Mouse (Mus musculus) cerebellum, adult 8-10 months (tissue): ENCODE results near the gene Vps8.

Experiments
- DNase-seq: peaks from one replicate; pipeline ENCODE4 v3.0.0; 2022

The Vps8 gene

DNA sequence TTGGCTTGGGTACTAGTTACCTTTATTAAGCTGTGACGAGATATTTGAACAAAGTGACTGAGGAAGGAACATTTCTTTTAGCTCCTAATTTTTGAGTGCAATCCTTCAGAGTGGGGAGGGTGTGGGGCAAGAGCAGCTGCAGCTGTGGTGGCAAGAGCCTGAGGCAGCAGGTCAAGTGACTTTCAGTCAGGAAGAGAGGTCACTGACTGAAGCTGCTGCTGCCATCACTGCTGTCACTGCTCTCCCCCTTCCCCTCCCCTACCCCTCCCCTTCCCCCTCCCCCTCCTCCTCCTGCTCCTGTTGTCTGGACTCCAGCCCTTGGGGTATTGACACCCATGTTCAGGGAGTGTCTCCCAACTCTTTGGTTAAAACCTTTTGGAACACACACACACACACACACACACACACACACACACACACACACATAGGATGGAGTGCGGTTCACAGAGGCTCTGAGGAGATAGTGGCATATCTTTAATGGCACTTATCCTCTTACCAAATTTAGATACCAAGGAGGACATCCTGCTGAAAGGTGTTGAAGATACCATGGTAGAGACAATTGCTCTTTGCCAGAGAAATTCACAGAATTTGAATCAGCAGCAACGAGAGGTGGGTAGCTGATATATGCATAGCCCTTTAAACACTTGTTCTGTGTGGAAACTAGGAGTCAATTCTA, 139.8 kb downstream of the Vps8 start:
- DNase-seq: no peak

DNA sequence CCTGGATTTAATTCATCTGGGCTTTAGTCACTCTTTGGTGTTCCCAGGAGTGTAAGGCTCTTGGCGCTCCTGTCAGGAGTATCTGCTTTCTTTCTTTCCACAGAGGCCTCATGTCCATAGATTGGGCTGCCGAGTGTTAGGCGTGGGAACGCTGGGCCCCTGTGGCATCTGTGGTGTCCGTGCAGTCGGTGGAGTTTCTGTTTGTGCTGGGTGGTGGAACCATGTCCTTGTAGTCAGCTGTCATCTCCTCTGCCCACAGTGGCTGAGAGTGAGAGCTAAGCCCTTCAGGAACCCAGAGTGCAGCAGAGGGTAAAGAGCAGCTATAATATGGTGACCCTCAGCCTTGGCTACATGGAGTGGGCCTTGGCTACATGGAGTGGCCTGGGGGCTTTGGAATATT, 140.4 kb downstream of the Vps8 start:
- DNase-seq: no peak

DNA sequence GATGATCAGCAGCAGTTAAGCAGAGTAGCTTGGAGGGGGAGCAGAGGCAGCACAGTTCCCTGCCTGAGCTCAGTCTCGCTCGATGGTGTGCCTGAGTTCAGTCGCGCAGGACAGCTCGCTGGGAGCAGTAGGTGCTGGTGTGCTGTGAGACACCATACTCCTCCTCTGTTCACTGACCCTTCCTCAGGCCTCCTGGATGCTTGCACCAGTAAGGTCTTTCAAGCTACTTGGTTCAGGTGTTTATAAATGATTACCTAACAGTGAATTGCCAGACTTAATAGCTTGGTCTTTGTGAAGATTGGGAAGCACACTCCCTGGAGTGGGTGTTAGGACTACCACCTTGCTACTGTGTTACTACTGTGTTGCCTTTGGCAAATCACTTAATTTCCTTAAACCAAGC, 144.2 kb downstream of the Vps8 start:
- no peak for DNase-seq

DNA sequence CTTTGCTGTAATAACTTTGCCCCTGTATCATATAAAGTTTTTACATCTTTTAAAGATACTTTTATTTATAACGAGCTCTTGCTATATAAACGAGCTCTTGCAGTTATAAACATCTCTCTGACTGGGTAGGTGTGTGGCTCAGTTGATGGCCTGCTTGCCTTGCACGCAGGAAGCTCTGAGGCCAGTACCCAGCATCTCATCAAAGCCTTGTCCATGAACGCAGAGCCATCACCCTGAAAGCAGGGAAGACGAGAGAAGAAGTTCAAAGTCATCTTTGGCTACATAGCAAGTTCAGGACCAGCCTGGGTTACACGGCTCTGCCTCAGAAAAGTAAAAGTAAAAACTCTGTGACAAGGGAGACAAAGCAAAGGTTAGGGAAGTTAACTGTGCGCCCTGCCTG, 147.0 kb downstream of the Vps8 start:
- no peak for DNase-seq

DNA sequence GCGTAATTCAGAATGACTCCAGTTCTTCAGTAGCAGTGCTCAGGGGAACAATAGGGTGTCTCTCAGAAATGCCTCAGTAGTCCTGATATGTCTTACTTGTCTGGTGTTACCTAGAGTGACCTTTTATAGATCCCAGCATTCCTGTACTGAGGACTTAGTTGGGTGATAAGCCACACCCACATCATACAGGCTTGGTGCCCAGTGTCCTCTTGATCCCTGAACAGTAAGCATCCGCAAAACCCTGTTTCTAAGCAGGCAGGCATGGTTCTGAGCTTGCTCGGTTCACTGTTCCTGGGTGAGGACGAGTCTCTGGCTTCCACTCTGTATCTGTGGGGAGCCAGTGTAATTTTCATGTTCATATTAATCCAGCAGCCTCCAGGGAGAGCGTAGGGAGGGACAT, 147.9 kb downstream of the Vps8 start:
- no peak for DNase-seq

DNA sequence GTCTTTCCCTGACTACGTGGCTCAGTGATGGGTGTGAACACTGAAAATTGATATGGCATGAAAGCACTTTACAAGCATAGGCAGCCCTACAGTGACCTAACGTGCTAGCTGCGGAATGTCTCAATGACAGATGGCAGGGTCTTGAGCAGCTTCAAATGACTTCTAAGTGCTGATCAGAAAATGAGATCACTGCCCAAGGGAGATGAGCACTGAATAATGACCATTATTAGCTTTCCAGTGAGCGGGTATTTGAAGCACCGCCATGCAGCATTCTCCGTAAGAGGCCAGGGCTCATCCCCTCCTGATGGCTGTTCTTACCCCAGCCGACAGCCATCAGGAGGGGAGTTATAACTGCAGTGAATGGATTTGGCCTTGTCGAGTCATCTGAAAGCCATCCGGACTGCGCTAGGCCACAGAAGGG, 153.1 kb downstream of the Vps8 start:
- DNase-seq: no peak

DNA sequence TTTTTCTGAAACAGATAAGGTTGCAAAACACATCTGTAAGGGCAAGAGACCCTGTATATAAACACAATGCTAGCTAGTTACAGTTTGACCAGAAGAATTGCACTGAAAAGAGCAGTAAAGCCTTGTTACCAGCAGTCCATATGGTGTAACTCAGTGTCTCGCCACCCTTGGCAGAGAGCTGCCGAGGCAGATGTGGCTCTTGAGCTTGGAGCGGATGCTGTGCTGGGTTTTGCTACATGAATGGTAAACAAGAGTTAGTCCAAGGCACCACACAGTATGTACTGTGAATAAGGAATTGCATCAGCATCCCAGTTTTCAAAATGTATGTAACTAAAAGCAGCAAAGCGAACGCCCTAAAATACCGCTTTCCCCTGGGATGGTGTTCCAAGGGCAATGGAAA, 166.2 kb downstream of the Vps8 start:
- no peak for DNase-seq

DNA sequence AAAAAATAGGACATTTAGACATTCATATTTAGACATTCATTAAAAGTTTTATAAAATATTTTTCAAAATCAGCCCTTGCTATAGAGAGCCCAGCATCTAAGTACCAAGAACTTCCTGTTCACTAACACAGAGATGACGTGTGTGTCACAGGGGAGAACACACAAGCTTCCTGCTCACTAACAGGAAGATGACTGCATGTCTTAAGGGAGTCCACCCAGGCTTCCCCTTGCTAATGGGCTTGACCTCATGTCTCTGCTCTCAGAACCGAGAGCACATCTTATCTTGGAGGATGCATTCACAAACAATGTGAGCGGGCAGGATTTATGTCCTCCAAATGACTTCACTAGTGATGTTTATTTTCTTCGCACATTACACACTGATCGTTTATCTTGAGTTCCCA, 167.9 kb downstream of the Vps8 start:
- no peak for DNase-seq

DNA sequence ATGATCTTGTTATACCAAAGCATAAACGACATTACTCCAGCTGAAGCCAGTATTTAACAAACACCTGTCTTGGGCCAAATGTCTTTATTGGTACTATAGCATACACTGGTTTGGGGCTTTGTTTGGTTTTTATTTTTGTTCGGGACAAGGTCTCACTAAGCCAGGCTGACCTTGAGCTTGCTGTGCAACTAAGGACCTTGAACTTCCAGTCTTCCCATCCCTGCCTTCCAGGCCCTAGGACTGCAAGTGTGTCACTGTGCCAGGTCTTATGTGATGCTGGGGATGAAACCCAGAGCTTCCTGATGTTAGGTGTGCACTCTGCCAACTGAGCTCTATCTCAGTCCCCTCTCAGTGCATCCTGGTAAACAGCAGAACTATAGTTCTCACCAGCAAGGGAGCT, 168.6 kb downstream of the Vps8 start:
- DNase-seq: no peak

DNA sequence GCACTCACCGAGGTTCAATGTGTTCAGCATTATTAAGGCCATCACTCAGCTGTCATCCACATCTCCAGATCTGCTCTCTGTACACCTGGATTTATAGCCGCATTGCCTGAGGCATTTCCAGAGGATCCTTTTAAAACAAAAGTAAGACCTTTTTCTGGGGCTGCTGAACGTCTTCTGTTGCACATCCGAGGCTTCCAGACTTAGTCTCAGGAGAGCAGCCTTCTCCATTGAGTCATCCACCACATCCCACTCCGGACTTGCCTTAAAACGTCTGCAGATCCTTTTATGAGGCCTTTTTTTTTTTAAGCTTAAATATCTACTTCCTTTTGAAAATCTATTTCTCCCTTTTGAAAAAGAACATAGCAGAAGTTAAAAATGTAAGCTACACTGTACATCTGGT, 172.6 kb downstream of the Vps8 start:
- no peak for DNase-seq

DNA sequence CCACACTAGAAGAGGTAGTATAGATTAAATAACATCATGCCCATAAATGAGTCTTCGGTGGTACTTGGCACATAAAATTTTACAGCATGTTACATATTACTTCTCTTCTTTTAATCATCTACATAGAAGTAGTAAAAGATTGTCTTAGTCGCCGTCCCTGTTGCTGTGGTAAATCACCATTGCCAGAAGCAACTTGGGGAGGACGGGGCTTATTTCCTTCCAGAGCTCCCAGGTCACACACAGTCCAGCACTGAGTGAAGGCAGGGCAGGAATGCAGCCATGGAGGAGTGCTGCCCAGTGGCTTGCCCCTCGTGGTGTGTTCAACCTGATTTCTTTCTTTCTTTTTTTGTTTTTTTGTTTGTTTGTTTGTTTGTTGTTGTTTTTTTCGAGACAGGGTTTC, 181.4 kb downstream of the Vps8 start:
- DNase-seq: no peak

DNA sequence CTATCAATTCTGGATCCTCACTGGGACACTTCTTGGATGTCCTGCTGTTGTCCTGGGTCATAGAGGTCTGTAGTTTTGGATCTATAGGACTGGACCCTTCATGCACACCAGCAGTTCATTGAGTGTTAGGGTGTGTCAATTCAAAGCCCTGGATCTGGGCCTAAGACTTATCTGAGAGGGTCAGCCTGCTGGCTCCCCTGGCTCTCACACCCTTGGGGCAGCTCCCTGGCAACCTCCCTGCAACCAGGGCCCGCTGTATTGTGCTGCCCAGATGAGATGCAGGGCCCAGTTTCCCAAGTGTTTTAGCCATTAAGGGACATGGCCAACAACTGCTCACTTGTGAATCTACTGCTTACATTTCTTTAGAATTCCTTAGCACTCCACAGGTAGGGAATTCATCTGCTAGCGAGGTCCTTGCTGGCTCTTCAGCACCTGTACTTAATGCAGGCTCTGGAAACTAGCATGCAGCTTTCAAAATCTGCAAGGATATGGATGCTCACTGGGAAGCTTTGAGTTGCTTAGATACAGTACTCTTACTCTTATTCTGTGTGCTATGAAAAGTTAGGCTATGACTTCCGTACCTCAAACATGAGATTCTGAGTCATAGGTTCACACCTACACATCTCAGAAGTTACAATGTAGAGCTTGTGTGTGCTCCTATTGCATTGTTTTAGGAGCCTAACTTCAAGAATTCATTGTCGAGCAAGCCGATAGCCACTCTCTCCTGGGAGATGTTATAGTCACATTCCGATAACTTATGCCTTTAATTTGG, 183.5 kb downstream of the Vps8 start:
- no peak for DNase-seq

DNA sequence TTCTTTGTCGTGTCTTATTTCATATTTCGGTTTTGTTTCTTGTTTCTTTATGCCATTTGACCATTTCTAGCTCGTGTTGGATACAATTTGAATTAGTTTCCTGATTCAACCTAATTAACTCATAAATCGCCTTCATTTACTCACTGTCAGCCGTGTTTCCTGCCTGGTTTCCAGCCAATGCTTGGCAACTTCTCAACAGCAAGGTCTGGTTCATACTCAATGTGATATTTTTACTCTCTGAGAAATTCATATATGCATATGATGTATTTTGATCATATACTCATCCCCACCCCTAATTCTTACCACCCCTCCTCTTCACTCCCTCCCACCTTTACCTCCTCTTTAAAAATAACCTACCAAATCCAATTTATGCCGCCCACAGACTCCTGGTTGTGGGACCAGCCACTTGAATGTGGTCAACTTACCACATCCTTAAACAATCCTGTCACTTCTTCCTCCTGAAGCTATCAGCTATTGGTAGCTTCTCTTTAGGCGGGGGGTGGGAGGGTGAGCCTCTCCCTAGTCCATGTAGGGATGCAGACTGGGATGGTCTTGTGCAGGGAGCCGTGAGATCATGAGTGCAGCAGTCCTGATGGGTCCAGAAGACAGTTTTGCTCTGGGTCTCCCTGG, 184.2 kb downstream of the Vps8 start:
- no peak for DNase-seq

DNA sequence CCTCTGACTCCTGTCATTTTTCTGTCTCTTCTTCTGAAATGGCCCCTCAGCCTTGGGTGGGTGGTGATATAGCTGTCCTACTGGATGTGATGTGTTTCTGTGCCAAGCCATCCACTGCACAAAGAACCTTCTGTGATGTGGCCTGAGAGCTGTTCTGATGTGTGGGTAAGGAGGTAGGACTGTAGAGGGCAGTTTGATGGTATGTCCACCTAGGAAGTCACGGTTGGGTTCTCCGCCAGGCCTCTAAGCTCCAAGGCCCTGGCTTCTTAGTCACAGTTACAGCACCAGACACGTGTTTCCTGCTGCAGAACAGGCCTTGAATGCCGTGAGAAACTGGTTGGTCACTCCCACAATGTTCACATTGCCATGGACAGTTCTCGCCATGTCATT, 184.7 kb downstream of the Vps8 start:
- DNase-seq: no peak

DNA sequence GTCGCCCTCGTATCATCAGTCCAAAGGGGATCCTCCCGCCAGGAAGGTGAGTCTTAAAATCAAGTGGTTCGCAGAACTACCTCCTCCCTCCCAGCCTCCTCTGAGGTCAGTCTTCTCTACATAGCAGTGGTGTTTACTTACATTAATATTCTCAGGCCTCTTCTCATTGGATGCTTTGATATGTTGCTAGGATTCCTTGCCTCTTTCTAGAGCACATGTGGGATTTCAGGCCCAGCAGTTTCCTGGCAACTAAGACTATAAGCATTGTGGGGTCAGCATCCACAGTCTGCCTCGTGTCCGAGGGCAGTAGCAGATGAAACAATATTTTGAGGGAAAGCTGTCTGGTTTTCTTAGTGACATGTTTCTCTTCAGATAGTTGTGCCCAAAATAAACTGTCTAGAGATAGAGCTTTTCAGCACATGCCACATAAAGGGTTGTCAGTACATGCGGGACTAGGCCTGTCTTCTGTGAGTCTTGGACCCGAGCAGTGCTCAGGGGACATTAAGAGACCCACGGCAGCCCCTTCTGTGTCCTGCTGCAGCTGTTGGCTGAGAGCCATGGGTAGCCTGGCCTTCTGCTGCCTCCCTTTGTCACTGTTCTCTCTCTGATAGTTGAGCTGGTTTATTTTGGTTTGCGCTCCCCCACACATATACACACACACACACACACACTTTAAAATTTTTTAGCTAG, 185.4 kb downstream of the Vps8 start:
- DNase-seq: no peak

DNA sequence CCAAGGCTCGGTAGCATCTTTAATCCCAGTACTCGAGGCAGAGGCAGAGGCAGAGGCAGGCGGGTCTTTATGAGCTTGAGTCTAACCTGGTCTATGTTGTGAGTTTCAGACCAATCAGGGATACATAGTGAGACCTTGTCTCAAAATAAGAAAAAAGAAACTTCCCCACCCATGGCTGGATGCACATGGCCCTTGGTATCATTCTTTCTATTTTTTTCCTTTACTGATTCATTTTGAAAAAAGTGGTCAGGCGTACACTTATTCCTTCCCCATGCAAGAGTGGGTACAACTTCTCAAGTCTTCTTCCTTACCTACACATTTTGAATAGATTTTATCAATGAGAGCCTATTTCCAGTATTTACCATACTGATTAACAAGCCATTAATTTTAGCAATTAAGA, 187.6 kb downstream of the Vps8 start:
- no peak for DNase-seq

DNA sequence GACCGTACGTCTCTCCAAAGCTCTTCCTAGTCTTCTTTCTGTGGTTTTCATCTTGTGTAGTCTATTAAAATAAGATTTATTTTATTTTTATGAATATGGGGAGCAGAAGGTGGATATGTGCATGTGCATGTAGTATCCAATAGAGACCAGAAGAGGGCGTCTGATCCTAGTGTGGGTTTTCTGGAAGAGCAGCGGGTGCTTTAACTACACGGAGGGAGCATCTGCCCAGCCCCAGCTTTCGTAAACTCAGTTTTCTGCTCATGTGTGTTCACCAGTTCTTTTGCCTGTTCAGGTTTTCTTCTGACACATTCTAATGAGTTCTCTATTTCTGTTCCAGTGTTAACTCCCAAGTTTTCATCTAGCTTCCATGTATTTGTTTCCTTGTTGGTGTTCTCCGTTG, 192.9 kb downstream of the Vps8 start:
- DNase-seq: peak; percentile 24

DNA sequence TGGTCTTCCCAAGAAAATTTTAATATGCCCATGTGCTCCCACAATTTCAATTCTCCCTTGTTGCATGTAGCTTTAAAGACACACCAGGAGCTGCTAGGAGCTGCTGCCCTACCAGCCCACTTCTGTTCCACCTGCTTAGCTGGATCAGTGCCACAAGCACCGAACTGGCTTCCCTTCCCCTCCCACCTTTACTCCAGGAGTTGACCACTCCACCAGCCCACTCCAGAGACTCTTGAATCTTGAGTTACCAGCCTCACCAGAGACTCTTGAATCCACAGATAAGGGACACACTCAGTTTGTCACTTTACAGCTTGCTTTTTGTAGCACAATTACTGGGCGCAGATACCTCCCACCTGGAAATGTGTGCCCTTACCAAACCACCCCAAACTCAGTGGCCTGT, 197.7 kb downstream of the Vps8 start:
- DNase-seq: no peak

DNA sequence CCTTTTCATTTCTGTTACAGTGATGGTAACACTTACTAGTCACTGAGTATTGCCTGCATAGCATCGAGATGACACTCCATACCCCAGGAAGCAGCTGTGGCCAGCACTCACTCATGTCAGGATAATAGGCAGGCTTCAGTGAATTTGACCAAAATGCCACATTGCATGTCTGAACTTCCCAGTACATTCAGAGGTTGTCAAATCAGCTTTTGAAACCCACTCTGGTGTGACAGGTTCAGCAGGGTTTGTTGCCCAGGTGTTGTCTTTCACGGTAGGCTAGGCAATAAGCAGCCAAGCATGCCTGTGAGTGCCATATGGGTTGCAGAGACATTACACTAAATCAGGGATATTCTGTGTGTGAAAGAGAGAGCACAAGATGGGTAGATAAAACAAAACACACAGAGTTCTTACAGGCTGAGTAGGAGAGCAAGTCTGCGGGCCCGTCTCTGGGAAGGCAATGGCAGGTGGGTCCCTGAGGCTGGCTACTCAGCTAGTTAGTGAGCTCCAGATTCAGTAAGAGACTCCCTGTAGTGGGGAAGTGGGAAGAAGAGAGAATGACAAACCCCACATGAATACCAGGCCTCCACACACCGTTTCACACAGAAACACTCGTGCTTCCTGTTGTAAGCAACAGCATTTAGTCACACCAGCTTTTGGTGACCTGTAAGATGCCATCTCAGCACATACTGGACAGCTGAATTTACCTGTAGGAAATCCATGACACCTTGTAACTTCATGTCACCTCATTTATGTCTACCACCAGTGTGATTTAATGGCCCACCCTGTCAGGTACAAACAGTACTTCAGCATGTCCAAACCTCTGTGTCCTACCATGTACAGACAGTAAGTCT, 203.1 kb downstream of the Vps8 start:
- DNase-seq: peak; percentile 17

DNA sequence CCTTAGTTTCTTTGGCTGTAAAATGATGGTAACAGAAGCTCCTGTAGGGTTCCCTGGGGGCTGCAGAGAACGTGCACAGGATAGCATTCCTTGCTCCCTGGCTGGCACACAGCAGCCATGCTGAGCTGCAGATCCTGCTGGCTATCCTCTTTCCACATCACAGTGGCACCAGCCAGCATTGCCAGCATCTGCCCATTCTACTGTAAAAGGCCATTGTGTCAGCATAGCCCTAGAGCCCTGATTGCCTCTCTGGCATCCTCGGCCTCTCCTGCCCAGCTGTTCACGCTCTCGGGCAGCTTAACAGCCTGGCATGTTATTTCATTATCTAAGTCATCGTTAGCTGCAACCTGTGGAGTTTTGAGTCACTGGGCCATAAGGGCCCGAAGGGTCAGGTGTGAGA, 204.3 kb downstream of the Vps8 start:
- DNase-seq: no peak

DNA sequence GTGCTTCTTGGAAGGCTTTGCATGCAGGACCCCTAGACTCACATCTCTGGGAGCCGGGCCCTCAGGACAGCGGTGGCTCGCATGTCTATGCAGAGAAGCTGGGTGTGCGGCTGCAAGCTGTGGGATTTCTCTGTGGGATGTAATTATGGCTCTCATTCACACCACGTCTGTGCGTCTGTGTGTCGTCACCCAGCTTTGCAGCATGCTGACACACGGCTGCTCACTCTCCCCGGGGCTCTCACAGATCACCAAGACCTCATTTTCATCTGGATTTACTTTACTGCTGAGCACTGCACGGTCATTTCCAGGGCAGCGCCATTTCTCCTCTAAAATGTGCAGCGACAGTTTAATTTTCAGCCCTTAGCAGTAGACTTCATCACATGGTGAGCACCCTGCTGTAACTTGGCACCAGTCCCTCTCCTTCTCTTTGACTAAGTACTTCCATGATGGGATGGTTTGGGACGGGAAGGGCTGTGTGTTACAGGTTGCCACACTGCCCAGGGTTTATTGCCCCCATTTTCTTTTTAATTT, 205.2 kb downstream of the Vps8 start:
- peak; percentile 32 for DNase-seq

DNA sequence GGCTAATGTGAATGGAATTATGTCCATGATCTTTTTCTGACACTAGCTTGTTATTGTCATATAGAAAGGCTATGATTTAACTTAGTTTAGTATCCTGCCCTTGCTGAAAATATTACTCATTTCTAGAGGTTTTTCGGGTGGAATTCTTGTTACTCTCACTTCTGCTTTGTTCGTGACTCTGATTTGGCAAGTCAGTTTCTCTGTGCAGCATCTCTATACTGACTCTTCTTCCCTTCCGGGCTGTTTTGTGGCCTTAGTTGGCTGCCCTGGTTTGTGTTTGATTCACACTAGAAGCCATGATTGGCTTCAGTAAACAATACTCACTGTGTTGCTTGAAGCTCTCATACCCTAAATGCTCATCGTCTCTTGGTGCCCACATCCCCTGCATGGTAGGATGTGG, 207.7 kb downstream of the Vps8 start:
- no peak for DNase-seq

DNA sequence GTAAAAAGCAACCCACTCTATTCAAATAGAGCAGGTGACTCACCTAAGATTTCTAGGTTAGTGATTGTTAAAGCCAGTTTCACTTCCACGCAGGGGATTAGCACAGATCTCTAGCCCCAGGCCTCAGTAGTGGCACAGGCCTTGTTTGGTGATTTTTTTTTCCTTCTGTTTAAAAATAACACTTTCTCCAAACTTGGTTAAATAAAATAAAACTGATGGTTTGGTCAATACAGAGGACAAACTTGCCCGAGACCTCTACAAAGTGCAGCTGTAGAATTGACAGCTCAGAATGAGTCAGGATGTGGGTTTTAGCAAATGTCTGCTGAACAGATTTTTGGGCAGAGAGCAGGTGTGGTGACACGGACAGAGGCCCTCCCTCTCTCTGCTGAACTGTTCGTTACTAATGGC, 208.9 kb downstream of the Vps8 start:
- DNase-seq: no peak
